In the genomic region with DNA sequence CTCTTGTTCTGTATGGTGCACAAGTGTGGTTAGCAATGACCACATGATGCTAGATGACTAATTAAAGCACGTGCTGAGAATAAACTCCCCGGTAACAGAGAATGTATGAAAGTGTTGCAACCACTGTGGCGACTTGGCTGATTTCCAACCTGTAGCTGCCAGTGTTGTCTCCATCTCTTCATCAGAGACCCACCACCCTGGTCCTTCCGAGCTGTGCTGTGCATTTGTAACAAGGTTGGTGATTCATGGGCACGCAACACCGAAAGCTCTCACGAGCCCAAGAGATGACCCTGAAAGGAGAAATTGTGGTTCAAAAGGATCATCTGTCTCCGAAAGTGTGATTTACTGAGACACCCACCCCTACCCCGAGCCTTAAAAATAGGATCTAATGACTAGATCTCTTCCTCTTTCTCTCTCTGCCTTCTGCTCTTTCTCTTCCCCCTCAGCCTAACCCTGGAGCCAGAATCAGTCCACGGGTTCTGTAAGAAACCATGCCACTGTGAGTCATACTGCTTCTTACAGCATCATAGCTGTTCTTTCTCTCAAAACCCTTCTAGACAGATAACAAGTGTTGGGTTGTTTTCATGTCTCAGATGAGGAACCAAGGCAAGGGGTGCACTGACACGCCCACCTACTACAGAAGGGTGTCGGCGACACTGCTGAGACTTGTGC, we compare ENCODE assay signal across 7 mouse cellular contexts.
DNase-seq lines count a peak whose midpoint lies in the region; ATAC-seq and TF ChIP-seq lines count a peak whose summit lies in the region.

No protein-coding gene starts in this region.

- ATAC-seq in Patski, result peak; percentile 87
- peak; percentile 86 for ATAC-seq in common myeloid progenitor, adult 5-6 weeks (replicated peaks; ENCODE audit: low read depth, poor library complexity, severe bottlenecking)
- peak; percentile 88 for ATAC-seq in monocyte, adult 5-6 weeks (replicated peaks; ENCODE audit: insufficient number of reproducible peaks, low FRiP score, low TSS enrichment, poor library complexity, severe bottlenecking)

- no peaks in the 10 kb centered on the region for H3K27me3 ChIP-seq in Patski

- CTCF ChIA-PET in Patski (lab: Charles Lee), result interaction anchor here (1.1 kb wide), 1 partner anchor 16 kb away, joined by 3 read pairs; no protein-coding TSS in a partner anchor

- in situ Hi-C loops in Patski (cut with MboI; ENCODE audit: low pct_unique_long_range_greater_than_20kb), result loop anchor here (25.0 kb wide), 1 partner anchor 853 kb away; no protein-coding TSS in a partner anchor

- POLR2A ChIA-PET in Patski (lab: Charles Lee), result no interaction called here

- DNase-seq in left cerebral cortex, adult 9 months (ENCODE audit: low spot score in 2 of 2), result peak; percentile 69 to 76
- no peak for DNase-seq in left cerebral cortex, adult 8-10 months (ENCODE audit: low spot score in 2 of 2)
- DNase-seq in Patski (ENCODE audit: low read depth, low spot score), result peak; percentile 66
- DNase-seq in urinary bladder, adult 2 months (ENCODE audit: low spot score), result no peak
- no peak for DNase-seq in frontal cortex, postnatal 25 days (ENCODE audit: low spot score in 2 of 2)

- TF ChIP-seq CTCF in Patski (IDR thresholded peaks at IDR 0.05), result no peak

Comparison
In these comparisons a context has a peak if more than half of its experiments do, and no peak if none do; other contexts are left out.
1. DNase-seq: peak in left cerebral cortex, adult 9 months (2 of 2) and Patski (single experiment); none in left cerebral cortex, adult 8-10 months (0 of 2), urinary bladder, adult 2 months (single experiment) and frontal cortex, postnatal 25 days (0 of 2).
2. Peak in every context shown above with its lines, with median percentiles within 50 percentile points of each other: ATAC-seq.